Comparison of ENCODE assay signal across 8 mouse cellular contexts in genomic region chr7:97480290-97480689, GRCm38 (mm10). TPM values are rescaled to one million over a fixed set of nuclear protein-coding genes. Genes with fewer than 3 reads are reported as not detected.
DNase-seq lines count a peak whose midpoint lies in the region; ATAC-seq lines count a peak whose summit lies in the region.

No protein-coding gene starts in this region.

- no peak for ATAC-seq in kidney, embryonic 14.5 days (ENCODE audit: low FRiP score, low TSS enrichment)
- ATAC-seq in embryonic facial prominence, embryonic 14.5 days (ENCODE audit: low read depth) = no peak
- peak; percentile 3 for ATAC-seq in inflammation-experienced regulatory T-cells, adult 6 months
- ATAC-seq in midbrain, embryonic 16.5 days = 0 out of 2 replicates have a peak, but pooled peaks have one; percentile 15

- peaks cover 6% of the 10 kb centered on the region for H3K36me3 ChIP-seq in kidney, embryonic 14.5 days (ENCODE audit: control insufficient read depth, insufficient read depth, low read length)
- H3K36me3 ChIP-seq in embryonic facial prominence, embryonic 14.5 days (ENCODE audit: control insufficient read depth, insufficient read depth, low read length) = peaks cover 8% of the 10 kb centered on the region
- 0 out of 2 replicates have a peak, but pooled peaks cover 2% of the 10 kb centered on the region for H3K36me3 ChIP-seq in midbrain, embryonic 16.5 days (ENCODE audit: control insufficient read depth, insufficient read depth, low read length)

- H3K27ac ChIP-seq in kidney, embryonic 14.5 days (ENCODE audit: low read depth, low read length) = no peak overlapping the region
- no peak overlapping the region for H3K27ac ChIP-seq in embryonic facial prominence, embryonic 14.5 days (replicated peaks; ENCODE audit: low read depth, low read length)
- no peak overlapping the region for H3K27ac ChIP-seq in midbrain, embryonic 16.5 days (ENCODE audit: low read length)

- DNase-seq in kidney, postnatal 36 days = no peak
- DNase-seq in embryonic facial prominence, embryonic 14.5 days (ENCODE audit: low spot score) = peak; percentile 3
- DNase-seq in retina, postnatal 1 day = no peak
- no peak for DNase-seq in kidney, postnatal 25 days
- no peak for DNase-seq in layer of hippocampus, adult 9-11 months

- peak overlapping the region; percentile 83 for H3K4me3 ChIP-seq in kidney, embryonic 14.5 days (ENCODE audit: low read length)
- peak overlapping the region; percentile 68 for H3K4me3 ChIP-seq in embryonic facial prominence, embryonic 14.5 days (ENCODE audit: low read depth, low read length)
- peak overlapping the region; percentile 77 for H3K4me3 ChIP-seq in midbrain, embryonic 16.5 days (ENCODE audit: low read depth, low read length)

- H3K4me2 ChIP-seq in kidney, embryonic 14.5 days (replicated peaks; ENCODE audit: low read depth, low read length) = peak overlapping the region; percentile 46
- H3K4me2 ChIP-seq in embryonic facial prominence, embryonic 14.5 days (ENCODE audit: low read depth, low read length) = peak overlapping the region; percentile 45
- peak overlapping the region; percentile 58 for H3K4me2 ChIP-seq in midbrain, embryonic 16.5 days (ENCODE audit: low read length)

- 26% methylated on average over 3 of the region's 3 CpGs for WGBS in kidney, embryonic 14.5 days
- 17% methylated on average over 3 of the region's 3 CpGs for WGBS in embryonic facial prominence, embryonic 14.5 days
- 25% methylated on average over 3 of the region's 3 CpGs for WGBS in midbrain, embryonic 16.5 days

- peaks cover 9% of the 10 kb centered on the region for H3K4me1 ChIP-seq in kidney, embryonic 14.5 days (ENCODE audit: control insufficient read depth, insufficient read depth, low read length)
- H3K4me1 ChIP-seq in embryonic facial prominence, embryonic 14.5 days (ENCODE audit: control insufficient read depth, insufficient read depth, low read length) = no peaks in the 10 kb centered on the region; the same call in 1 of the 2 replicates
- peaks cover 20% of the 10 kb centered on the region for H3K4me1 ChIP-seq in midbrain, embryonic 16.5 days (ENCODE audit: control insufficient read depth, insufficient read depth, low read length)

- no peaks in the 10 kb centered on the region for H3K27me3 ChIP-seq in kidney, embryonic 14.5 days (ENCODE audit: control insufficient read depth, insufficient read depth, low read length)
- no peaks in the 10 kb centered on the region for H3K27me3 ChIP-seq in embryonic facial prominence, embryonic 14.5 days (replicated peaks; ENCODE audit: control insufficient read depth, insufficient read depth, low read length)
- no peaks in the 10 kb centered on the region for H3K27me3 ChIP-seq in midbrain, embryonic 16.5 days (ENCODE audit: control insufficient read depth, insufficient read depth, low read depth, low read length)

- H3K9ac ChIP-seq in kidney, embryonic 14.5 days (ENCODE audit: low read depth, low read length) = 0 out of 2 replicates have a peak overlapping the region, but pooled peaks have one; percentile 2
- peak overlapping the region; percentile 2; the same call in 1 of the 2 replicates for H3K9ac ChIP-seq in embryonic facial prominence, embryonic 14.5 days (ENCODE audit: low read depth, low read length)
- H3K9ac ChIP-seq in midbrain, embryonic 16.5 days (ENCODE audit: low read depth, low read length) = no peak overlapping the region

- no peaks in the 10 kb centered on the region for H3K9me3 ChIP-seq in kidney, embryonic 14.5 days (ENCODE audit: control insufficient read depth, low read length)
- no peaks in the 10 kb centered on the region for H3K9me3 ChIP-seq in embryonic facial prominence, embryonic 14.5 days (ENCODE audit: control insufficient read depth, low read length)
- H3K9me3 ChIP-seq in midbrain, embryonic 16.5 days (replicated peaks; ENCODE audit: control insufficient read depth, low read length, poor library complexity, severe bottlenecking) = no peaks in the 10 kb centered on the region

RNA-seq across cellular contexts. Expression of gene Ints4, which starts 0.5 kb away (rescaled TPM):
- 42.4 and 61.5 TPM in 2 replicates for polyA plus RNA-seq in kidney, embryonic 14.5 days (2014; fragmentation: Nextera tagmentation; extraction: Ambion mirVana)
- 43.3 and 51.9 TPM in 2 replicates for polyA plus RNA-seq in embryonic facial prominence, embryonic 14.5 days (2014; fragmentation: Nextera tagmentation; extraction: Ambion mirVana)
- 10 to 100 TPM; 36.7 to 53.5 (median 40.3) TPM for polyA plus RNA-seq in inflammation-experienced regulatory T-cells, adult 6 months (2017; shearing (Covaris generic))
- 35.5 and 36.5 TPM in 2 replicates for polyA plus RNA-seq in midbrain, embryonic 16.5 days (2015; fragmentation: Nextera tagmentation; extraction: Ambion mirVana)

RNA-seq across cellular contexts. Expression of gene Kctd14, which starts 29.2 kb away (rescaled TPM):
- 0.58 and 1.1 TPM in 2 replicates for polyA plus RNA-seq in kidney, embryonic 14.5 days (2014; fragmentation: Nextera tagmentation; extraction: Ambion mirVana)
- polyA plus RNA-seq in embryonic facial prominence, embryonic 14.5 days (2014; fragmentation: Nextera tagmentation; extraction: Ambion mirVana) = 3.0 and 4.8 TPM in 2 replicates
- 1 to 10 TPM in 1 of 3 experiments, under 1 TPM in 2; 0.30 to 1.3 (median 0.53) TPM for polyA plus RNA-seq in inflammation-experienced regulatory T-cells, adult 6 months (2017; shearing (Covaris generic))
- 1.2 and 1.6 TPM in 2 replicates for polyA plus RNA-seq in midbrain, embryonic 16.5 days (2015; fragmentation: Nextera tagmentation; extraction: Ambion mirVana)

Comparison
In these comparisons a context has a peak if more than half of its experiments do, and no peak if none do; other contexts are left out.
1. ATAC-seq: peak in inflammation-experienced regulatory T-cells, adult 6 months (single experiment) and midbrain, embryonic 16.5 days (single experiment); none in kidney, embryonic 14.5 days (single experiment) and embryonic facial prominence, embryonic 14.5 days (single experiment).
2. Peak in every context shown above with its lines, with median percentiles within 50 percentile points of each other: H3K4me2 ChIP-seq and H3K4me3 ChIP-seq.